ENCODE assay signal across 9 mouse cellular contexts in genomic region chr12:5120249-5120648, GRCm38 (mm10).
A peak's percentile ranks its signal among the peaks of the same experiment; 100 is the strongest.
DNase-seq lines count a peak whose midpoint lies in the region; ATAC-seq and TF ChIP-seq lines count a peak whose summit lies in the region.
"Had no signal": no experiment of that assay in that cellular context is flagged by ENCODE, and none has a peak within 500 bp of the region (broad histone marks: within the 10 kb centered on the region; RNA-seq: fewer than 3 reads in every experiment).

No protein-coding gene starts in this region.

- 33% methylated on average over 6 of the region's 6 CpGs for WGBS in liver, embryonic 12.5 days (ENCODE audit: insufficient replicate concordance)
- WGBS in stomach, postnatal 0 days, result 45% methylated on average over 6 of the region's 6 CpGs

- peaks cover 8% of the 10 kb centered on the region for H3K4me1 ChIP-seq in megakaryocyte, embryonic 14.5 days
- H3K4me1 ChIP-seq in liver, embryonic 12.5 days, result peaks cover 10% of the 10 kb centered on the region
- no peaks in the 10 kb centered on the region; the same call in 1 of the 2 replicates for H3K4me1 ChIP-seq in stomach, postnatal 0 days (replicated peaks; ENCODE audit: control insufficient read depth, insufficient read depth)

- H3K27ac ChIP-seq in gastrocnemius, adult 2 months, result peak overlapping the region; percentile 72
- no peak overlapping the region for H3K27ac ChIP-seq in liver, embryonic 12.5 days
- peak overlapping the region; percentile 49; the same call in 1 of the 2 replicates for H3K27ac ChIP-seq in stomach, postnatal 0 days (replicated peaks)

- H3K27me3 ChIP-seq in megakaryocyte, embryonic 14.5 days (replicated peaks), result peaks cover 9% of the 10 kb centered on the region
- peaks cover 4% of the 10 kb centered on the region; the same call in 1 of the 2 replicates for H3K27me3 ChIP-seq in liver, embryonic 12.5 days (replicated peaks)
- H3K27me3 ChIP-seq in stomach, postnatal 0 days (ENCODE audit: control insufficient read depth, insufficient read depth, low read length), result no peaks in the 10 kb centered on the region

- ATAC-seq in megakaryocyte, adult 5-6 weeks (ENCODE audit: poor library complexity, severe bottlenecking), result no peak
- peak; percentile 16; the same call in 1 of the 2 replicates for ATAC-seq in liver, embryonic 12.5 days
- no peak for ATAC-seq in stomach, postnatal 0 days (ENCODE audit: low FRiP score, low TSS enrichment)

- intact Hi-C loops in gastrocnemius, adult 2 months (cut with DNase I), result no loop called here
- intact Hi-C loops in gastrocnemius, postnatal 36 days (cut with DNase I), result no loop called here

- H3K9ac ChIP-seq in liver, embryonic 12.5 days, result no peak overlapping the region
- H3K9ac ChIP-seq in stomach, postnatal 0 days (ENCODE audit: low read length), result no peak overlapping the region

- H3K4me2 ChIP-seq in liver, embryonic 12.5 days, result peak overlapping the region; percentile 51
- H3K4me2 ChIP-seq in stomach, postnatal 0 days (replicated peaks; ENCODE audit: low read depth), result peak overlapping the region; percentile 45

- H3K9me3 ChIP-seq in megakaryocyte, embryonic 14.5 days, result peaks cover 9% of the 10 kb centered on the region; the same call in 1 of the 2 replicates
- no peaks in the 10 kb centered on the region for H3K9me3 ChIP-seq in liver, embryonic 12.5 days (replicated peaks)
- no peaks in the 10 kb centered on the region for H3K9me3 ChIP-seq in stomach, postnatal 0 days (ENCODE audit: control insufficient read depth, low read length)

- no peak for TF ChIP-seq CTCF in gastrocnemius, adult 2 months (IDR thresholded peaks at IDR 0.05)
- no peak for TF ChIP-seq CTCF in stomach, postnatal 0 days (IDR thresholded peaks at IDR 0.05; ENCODE audit: low read depth)

- no peaks in the 10 kb centered on the region for H3K36me3 ChIP-seq in megakaryocyte, embryonic 14.5 days (replicated peaks; ENCODE audit: low read length)
- no peaks in the 10 kb centered on the region for H3K36me3 ChIP-seq in liver, embryonic 12.5 days
- H3K36me3 ChIP-seq in stomach, postnatal 0 days (ENCODE audit: control insufficient read depth, insufficient read depth, low read length), result no peaks in the 10 kb centered on the region

- DNase-seq in gastrocnemius, adult 2 months, result no peak
- no peak for DNase-seq in gastrocnemius, postnatal 36 days
- DNase-seq in stomach, postnatal 0 days (ENCODE audit: low spot score), result no peak
- DNase-seq in embryo, embryonic 10 days (ENCODE audit: low spot score), result no peak
- DNase-seq in kidney, postnatal 4 days, result no peak

- peak overlapping the region; percentile 66 for H3K4me3 ChIP-seq in gastrocnemius, adult 2 months
- H3K4me3 ChIP-seq in megakaryocyte, embryonic 14.5 days (replicated peaks), result peak overlapping the region; percentile 40
- no peak overlapping the region for H3K4me3 ChIP-seq in liver, embryonic 12.5 days
- peak overlapping the region; percentile 8; the same call in 1 of the 2 replicates for H3K4me3 ChIP-seq in stomach, postnatal 0 days (ENCODE audit: low read depth, low read length)
- H3K4me3 ChIP-seq: erythroblast, embryonic 14.5 days had no signal

- TF ChIP-seq EP300 in stomach, postnatal 0 days (optimal IDR thresholded peaks at IDR 0.05), result no peak
